Comparison of ENCODE assay signal across 15 mouse cellular contexts in the genomic region with DNA sequence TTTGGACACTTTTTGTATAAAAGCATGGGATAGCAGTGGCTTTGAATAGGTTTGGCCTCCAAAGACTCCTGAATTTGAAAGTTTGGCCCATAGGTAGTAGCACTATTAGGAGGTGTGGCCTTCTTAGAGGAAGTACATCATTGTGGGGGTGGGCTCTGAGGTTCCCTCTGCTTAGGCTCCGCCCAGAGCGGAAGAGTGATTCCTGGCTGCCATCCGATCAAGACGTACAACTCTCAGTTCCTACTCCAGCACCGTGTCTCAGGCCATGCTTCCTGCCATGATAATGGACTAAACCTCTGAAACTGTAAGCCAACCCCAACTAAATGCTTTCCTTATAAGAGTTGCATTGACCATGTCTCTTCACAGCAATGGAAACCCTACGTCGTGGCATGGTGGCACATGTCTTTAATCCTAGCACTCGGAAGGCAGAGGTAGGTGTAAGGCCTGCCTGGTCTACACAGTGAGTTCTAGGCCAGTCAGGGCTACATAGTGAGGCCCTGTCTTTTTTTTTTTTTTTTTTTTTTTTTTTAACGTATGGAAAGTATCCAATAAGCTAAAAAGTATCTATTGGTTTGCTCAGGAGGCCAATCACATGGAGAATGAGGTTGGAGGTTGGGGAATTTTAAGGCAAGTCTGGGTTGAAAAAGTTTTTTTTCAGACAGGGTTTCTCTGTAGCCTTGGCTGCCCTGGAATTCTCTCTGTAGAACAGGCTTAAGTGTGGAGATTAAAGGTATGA. TPM values are rescaled to one million over a fixed set of nuclear protein-coding genes. Genes with fewer than 3 reads are reported as not detected.
DNase-seq lines count a peak whose midpoint lies in the region; ATAC-seq and TF ChIP-seq lines count a peak whose summit lies in the region.
"Had no signal": no experiment of that assay in that cellular context is flagged by ENCODE, and none has a peak within 500 bp of the region (broad histone marks: within the 10 kb centered on the region; RNA-seq: fewer than 3 reads in every experiment).

No protein-coding gene starts in this region.

- peaks cover 11% of the 10 kb centered on the region; the same call in 1 of the 2 replicates for H3K4me1 ChIP-seq in lung, postnatal 0 days (ENCODE audit: insufficient read depth, low read depth, low read length)
- H3K4me1 ChIP-seq in embryonic facial prominence, embryonic 11.5 days (ENCODE audit: control insufficient read depth, insufficient read depth, low read length): no peaks in the 10 kb centered on the region

- H3K4me2 ChIP-seq in lung, postnatal 0 days (replicated peaks; ENCODE audit: low read depth, low read length): no peak overlapping the region
- no peak overlapping the region for H3K4me2 ChIP-seq in embryonic facial prominence, embryonic 11.5 days (ENCODE audit: low read depth, low read length)

- H3K9me3 ChIP-seq in lung, postnatal 0 days (ENCODE audit: low read length): no peaks in the 10 kb centered on the region
- H3K9me3 ChIP-seq in embryonic facial prominence, embryonic 11.5 days (replicated peaks; ENCODE audit: control insufficient read depth, low read length): no peaks in the 10 kb centered on the region

- TF ChIP-seq EP300 in lung, postnatal 0 days (IDR thresholded peaks at IDR 0.05): no peak

- H3K27me3 ChIP-seq in lung, postnatal 0 days (replicated peaks; ENCODE audit: insufficient read depth, low read length): no peaks in the 10 kb centered on the region
- no peaks in the 10 kb centered on the region for H3K27me3 ChIP-seq in embryonic facial prominence, embryonic 11.5 days (ENCODE audit: control insufficient read depth, insufficient read depth, low read length)

- WGBS in lung, postnatal 0 days: 52% methylated on average over 9 of the region's 9 CpGs
- WGBS in embryonic facial prominence, embryonic 11.5 days: 30% methylated on average over 9 of the region's 9 CpGs

- no peak for ATAC-seq in lung, postnatal 0 days
- ATAC-seq in embryonic facial prominence, embryonic 11.5 days (replicated peaks; ENCODE audit: insufficient number of reproducible peaks, low FRiP score, low TSS enrichment, low read depth): no peak
- ATAC-seq: forebrain, embryonic 16.5 days; hindbrain, embryonic 16.5 days had no signal

- H3K9ac ChIP-seq in lung, postnatal 0 days (replicated peaks; ENCODE audit: low read depth): no peak overlapping the region
- no peak overlapping the region for H3K9ac ChIP-seq in embryonic facial prominence, embryonic 11.5 days (replicated peaks; ENCODE audit: low read length)

- no peaks in the 10 kb centered on the region for H3K36me3 ChIP-seq in lung, postnatal 0 days (ENCODE audit: insufficient read depth, low read length)
- H3K36me3 ChIP-seq in embryonic facial prominence, embryonic 11.5 days (replicated peaks; ENCODE audit: control insufficient read depth, insufficient read depth, low read depth, low read length): no peaks in the 10 kb centered on the region

- no peak overlapping the region for H3K4me3 ChIP-seq in lung, postnatal 0 days (ENCODE audit: low read depth, low read length)
- no peak overlapping the region for H3K4me3 ChIP-seq in embryonic facial prominence, embryonic 11.5 days (ENCODE audit: low read depth, low read length)

- DNase-seq in cerebellum, adult 11-12 months: peak; percentile 6
- DNase-seq in cerebellum, postnatal 36 days: no peak
- peak; percentile 27 to 30 for DNase-seq in lung, postnatal 4 days
- no peak for DNase-seq in lung, postnatal 0 days (ENCODE audit: low spot score)
- DNase-seq in embryonic facial prominence, embryonic 11.5 days (ENCODE audit: low spot score): peak; percentile 13
- peak; percentile 63 for DNase-seq in testis, postnatal 14 days (ENCODE audit: low spot score)
- DNase-seq in adrenal gland, postnatal 4 days (ENCODE audit: low spot score in 2 of 2): no peak
- no peak for DNase-seq in cerebellum, postnatal 4 days (ENCODE audit: low spot score in 2 of 2)
- DNase-seq: adrenal gland, postnatal 36 days; cerebellum, postnatal 10 days; kidney, postnatal 14 days; lung, postnatal 14 days; right cerebral cortex, postnatal 25 days had no signal

- no peak overlapping the region for H3K27ac ChIP-seq in lung, postnatal 0 days (ENCODE audit: low read length)
- no peak overlapping the region for H3K27ac ChIP-seq in embryonic facial prominence, embryonic 11.5 days (replicated peaks; ENCODE audit: low read depth, low read length)

- TF ChIP-seq CTCF in lung, postnatal 0 days (IDR thresholded peaks at IDR 0.05): no peak

RNA-seq across cellular contexts. Expression of gene Setd2, which starts 3.2 kb away (rescaled TPM):
- polyA plus RNA-seq in lung, postnatal 0 days (2015; fragmentation: Nextera tagmentation; extraction: Ambion mirVana): 22.0 and 24.0 TPM in 2 replicates
- 49.8 and 51.1 TPM in 2 replicates for polyA plus RNA-seq in embryonic facial prominence, embryonic 11.5 days (2014; fragmentation: Nextera tagmentation; extraction: Ambion mirVana)
- total RNA-seq in adrenal gland, postnatal 4 days (2021): 100 to 1,000 TPM in 1 of 2 experiments, 10 to 100 TPM in 1; 97.0 to 102 TPM

RNA-seq across cellular contexts. Expression of gene Kif9, which starts 52.4 kb away (rescaled TPM):
- polyA plus RNA-seq in lung, postnatal 0 days (2015; fragmentation: Nextera tagmentation; extraction: Ambion mirVana): 3.4 TPM in 2 replicates
- polyA plus RNA-seq in embryonic facial prominence, embryonic 11.5 days (2014; fragmentation: Nextera tagmentation; extraction: Ambion mirVana): 0.59 and 1.2 TPM in 2 replicates
- total RNA-seq in adrenal gland, postnatal 4 days (2021): under 1 TPM; 0.76 to 0.95 TPM

RNA-seq across cellular contexts. Expression of gene Klhl18, which starts 52.7 kb away (rescaled TPM):
- polyA plus RNA-seq in lung, postnatal 0 days (2015; fragmentation: Nextera tagmentation; extraction: Ambion mirVana): 4.1 and 4.5 TPM in 2 replicates
- polyA plus RNA-seq in embryonic facial prominence, embryonic 11.5 days (2014; fragmentation: Nextera tagmentation; extraction: Ambion mirVana): 7.4 and 7.5 TPM in 2 replicates
- 10 to 100 TPM; 11.2 to 12.0 TPM for total RNA-seq in adrenal gland, postnatal 4 days (2021)

Comparison
In these comparisons a context has a peak if more than half of its experiments do, and no peak if none do; other contexts are left out.
1. DNase-seq: peak in cerebellum, adult 11-12 months (single experiment), lung, postnatal 4 days (2 of 2), embryonic facial prominence, embryonic 11.5 days (single experiment) and testis, postnatal 14 days (single experiment); none in cerebellum, postnatal 36 days (0 of 2), lung, postnatal 0 days (single experiment), adrenal gland, postnatal 4 days (0 of 2) and cerebellum, postnatal 4 days (0 of 2).